Mouse (Mus musculus): ENCODE data around the gene Mtnr1b. TPM values are rescaled to one million over a fixed set of nuclear protein-coding genes. Genes with fewer than 3 reads are reported as not detected.

Gene Mtnr1b
- total RNA-seq, 2 experiments from 2014 or later: not detected

DNA sequence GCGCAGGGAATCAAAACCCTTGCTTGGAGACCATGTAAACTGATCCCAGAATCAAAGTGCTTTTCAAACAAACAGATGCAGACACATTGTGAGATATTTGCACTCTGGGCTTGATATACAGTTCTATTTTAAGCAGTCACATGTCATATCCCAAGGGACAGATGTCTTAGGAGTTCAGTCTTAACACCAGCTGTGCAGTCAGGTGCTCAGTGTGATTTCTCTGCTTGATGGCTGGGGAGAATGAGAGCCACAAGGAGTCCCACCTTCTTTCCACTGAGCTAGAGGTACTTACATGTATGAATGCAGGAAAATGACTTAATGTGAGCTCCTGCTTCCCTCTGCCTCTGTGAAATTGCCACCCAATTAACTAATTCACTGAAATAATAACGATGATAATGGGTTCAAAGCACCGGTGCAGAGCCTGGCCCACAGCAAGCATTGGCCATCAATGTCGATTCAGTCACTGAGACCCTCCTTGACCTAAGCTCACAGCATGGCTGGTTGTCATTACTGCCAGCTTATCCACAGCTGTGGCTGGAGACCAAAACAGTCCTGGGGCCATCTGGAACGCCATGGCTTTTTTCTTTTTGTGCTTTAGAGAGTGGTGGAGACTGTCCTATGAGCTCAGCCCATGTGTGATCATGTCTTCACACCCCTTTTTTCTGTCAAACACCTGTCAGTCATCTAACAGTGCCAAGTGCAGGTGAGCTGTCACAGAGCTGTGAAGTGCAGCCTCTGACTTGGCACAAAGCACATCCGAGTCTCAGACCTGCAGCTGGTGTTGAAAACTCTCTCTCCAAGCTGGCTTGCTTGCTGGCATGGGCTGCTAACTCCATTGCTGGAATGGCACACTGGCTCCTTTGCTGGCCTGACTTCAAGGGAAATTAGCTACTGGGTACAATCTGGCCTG, 61.1 kb downstream of the Mtnr1b start:
- DNase-seq (ENCODE audit: low spot score in 2 of 2): peak; percentile 23 to 42
- intact Hi-C loops (cut with DNase I): no loop called here

DNA sequence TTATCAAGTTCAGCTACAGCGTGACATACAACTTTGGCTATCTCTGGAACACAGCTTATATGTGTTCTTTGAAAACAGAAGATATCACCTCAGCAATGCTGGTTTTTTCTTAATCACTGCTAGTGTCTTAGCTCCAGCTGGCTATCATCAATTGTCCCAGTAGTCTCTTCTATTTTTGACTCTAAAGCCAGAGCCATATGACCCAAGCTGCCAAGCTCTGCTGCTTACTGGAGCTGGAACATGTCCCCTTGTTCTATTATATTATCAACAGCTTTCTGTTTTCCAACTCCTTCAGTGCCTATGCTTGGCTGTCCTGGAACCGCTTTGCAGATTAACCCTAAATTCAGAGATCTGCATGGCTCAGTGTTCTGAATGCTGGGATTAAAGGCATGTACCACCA, 70.1 kb downstream of the Mtnr1b start:
- DNase-seq (ENCODE audit: low spot score in 2 of 2): no peak
- intact Hi-C loops (cut with DNase I): no loop called here

DNA sequence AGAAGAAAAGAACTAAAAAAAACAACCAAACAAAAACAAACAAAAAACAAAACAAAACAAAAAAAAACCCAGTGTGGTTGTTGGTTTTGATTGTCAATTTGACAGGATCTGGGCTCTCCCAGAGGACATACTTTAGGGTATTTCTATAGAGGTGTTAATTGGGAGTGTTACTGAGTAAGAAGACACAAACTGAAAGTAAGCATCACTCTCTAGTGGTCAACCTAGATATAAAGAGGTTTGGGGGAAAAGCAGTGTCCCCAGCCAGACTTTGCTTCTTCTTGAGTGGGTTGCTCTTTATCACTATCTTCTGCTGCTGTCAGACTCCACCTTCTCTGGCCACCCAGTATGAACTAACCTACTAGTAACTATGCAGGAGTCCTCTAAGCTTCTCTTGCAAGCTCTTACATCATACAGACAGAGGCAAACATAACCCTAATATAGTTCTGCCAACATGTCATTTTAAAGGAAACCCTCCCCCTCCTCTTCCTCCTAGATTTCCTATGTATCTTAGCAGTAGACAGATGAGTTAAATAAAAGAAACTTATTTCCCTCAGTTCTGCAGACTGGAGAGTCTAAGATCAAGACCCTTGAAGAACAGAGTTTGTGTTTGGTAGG, 71.8 kb downstream of the Mtnr1b start:
- DNase-seq (ENCODE audit: low spot score in 2 of 2): no peak

DNA sequence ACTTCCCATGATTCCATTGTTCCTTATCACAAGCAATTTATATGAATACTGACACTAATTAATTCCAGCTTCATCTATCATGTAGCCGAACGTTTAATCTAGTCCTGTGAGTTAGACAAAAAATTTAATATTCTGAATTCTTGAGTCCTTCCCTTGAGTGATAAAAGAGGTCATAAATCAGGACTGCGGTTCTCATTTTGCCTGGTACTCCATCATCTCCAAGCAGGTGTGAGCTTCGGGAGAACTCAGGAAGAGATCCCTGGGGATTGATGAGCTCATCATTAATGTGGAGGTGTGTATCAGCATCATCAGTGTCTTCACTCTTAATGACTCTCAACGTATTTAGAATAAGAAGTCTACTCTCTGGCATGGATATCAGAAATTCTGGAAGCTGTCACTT, 74.0 kb downstream of the Mtnr1b start:
- no peak for DNase-seq (ENCODE audit: low spot score in 2 of 2)
- intact Hi-C loops (cut with DNase I): no loop called here

More for the DNA sequence above, 71.8 kb downstream of the Mtnr1b start:
- intact Hi-C loops (cut with DNase I): no loop called here

DNA sequence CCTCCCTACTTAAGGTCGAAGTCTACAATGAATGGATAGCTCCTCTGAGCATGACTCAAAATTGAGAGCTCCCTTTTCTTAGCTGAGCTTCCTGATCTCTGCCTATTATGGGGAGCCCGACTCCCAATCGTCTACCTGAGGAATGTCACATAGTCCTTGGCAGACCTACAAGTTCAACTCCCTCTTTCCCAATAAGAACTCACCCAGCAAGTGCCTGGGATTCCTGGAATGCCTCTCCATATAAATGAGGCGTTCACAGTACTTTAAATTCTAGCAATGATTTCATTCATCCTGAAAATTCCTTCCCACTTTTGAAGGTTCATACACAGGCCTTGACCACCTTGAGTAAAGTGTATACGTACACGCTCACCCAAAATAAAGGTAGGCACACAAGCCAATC, 79.9 kb downstream of the Mtnr1b start:
- DNase-seq (ENCODE audit: low spot score in 2 of 2): no peak
- intact Hi-C loops (cut with DNase I): no loop called here

DNA sequence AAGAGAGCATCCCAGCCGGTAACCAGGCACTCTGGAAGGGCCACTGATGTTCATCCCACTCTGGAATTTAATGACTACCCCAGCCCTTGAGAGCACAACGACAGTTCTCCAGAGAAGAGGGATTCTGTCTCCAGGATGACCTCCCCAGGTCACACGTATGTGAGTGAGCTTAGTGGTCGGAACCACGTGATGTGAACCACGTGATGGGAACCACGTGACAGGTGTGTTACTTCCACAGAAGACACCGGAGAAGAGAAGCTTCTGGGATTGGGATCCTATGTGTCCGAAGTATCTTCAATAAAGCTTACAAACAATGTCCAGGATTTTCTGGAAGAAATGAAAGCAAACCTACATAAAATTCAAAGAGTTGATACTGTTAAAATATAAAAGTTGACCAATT, 82.3 kb downstream of the Mtnr1b start:
- intact Hi-C loops (cut with DNase I): no loop called here
- no peak for DNase-seq (ENCODE audit: low spot score in 2 of 2)

DNA sequence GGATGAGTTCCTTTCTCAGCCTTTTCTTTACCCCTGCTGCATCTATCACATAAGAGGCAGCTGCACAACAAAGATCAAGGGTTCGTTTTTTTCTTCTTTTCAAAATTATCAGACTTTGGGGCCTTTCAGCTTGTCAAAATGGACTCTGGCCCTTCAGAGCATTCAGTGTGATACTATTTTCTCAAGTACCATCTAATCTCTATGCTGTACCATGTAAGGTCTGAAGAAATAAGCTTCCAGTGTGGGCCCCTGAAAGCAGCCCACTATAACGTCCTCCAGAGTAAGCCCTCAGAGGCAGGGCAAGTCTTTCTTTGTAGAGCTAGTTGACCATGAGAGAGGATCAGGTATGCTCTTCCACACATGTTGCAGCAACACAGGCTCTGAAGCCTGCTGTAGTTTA, 87.7 kb downstream of the Mtnr1b start:
- DNase-seq (ENCODE audit: low spot score in 2 of 2): no peak
- intact Hi-C loops (cut with DNase I): no loop called here

DNA sequence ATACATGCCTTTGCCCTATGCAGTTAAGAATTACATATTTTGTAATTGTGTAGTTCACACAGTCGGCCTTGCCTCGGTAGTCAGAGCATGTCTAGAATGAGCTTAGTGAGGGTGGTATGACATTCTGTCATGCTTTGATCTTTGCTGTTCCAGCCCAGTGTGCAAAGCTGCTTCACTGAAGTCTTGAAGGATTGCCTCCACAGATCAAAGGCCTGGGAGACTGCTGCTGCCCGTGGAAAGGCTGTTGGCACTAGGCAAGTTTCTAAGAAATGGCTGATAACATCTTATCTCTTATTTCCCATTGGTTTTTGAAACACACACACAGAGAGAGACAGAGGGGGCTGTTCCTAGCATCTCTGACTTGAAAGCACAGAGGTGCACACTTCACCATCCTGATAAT, 88.2 kb downstream of the Mtnr1b start:
- no peak for DNase-seq (ENCODE audit: low spot score in 2 of 2)
- intact Hi-C loops (cut with DNase I): no loop called here

DNA sequence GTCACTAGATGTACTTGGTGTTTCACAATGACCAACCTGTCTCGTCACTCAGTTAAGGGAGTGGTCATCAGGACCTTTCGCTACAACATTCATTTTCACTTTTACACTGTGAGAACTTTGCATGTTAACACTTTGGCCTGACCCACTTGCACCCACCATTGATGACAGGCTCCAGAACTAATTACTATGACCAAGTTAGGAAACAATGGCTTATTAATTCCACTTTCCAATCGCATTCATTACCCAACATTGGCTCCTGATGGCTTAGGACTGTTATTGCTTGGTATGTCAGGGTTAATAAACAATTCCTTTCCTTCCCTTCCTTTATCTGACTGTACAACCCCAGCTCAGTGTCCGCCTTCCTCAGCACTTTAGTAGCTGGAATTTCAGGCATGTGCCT, 92.4 kb downstream of the Mtnr1b start:
- intact Hi-C loops (cut with DNase I): no loop called here

DNA sequence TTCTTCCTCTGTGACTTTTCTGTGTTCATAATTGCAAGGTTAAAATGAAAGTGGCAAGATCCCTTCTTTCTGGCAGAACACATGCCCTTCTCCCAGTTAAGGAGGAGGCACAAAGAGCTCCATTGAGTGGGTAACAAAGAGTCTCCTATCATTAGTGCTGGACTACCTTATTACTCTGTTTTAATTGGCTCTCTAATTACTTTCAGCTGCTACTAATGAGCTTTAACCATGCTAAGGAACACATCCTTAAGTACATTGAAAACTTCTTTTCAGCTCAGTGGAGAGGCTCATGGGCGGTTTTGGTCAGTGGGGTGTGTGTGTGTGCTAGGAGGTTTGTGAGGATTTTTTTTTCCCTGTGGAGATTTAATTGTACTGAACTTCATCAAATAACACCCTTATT, 99.4 kb downstream of the Mtnr1b start:
- peak in 1 of 2 experiments; percentile 35 for DNase-seq (ENCODE audit: low spot score in 2 of 2)
- intact Hi-C loops (cut with DNase I): no loop called here

More for the DNA sequence above, 92.4 kb downstream of the Mtnr1b start:
- DNase-seq (ENCODE audit: low spot score in 2 of 2): no peak

Other genes with a start within 250 kb of the Mtnr1b start
- gene Deup1, start 246.6 kb downstream of the Mtnr1b start, total RNA-seq (2021): under 1 TPM; 0.35 to 0.68 TPM
- gene Slc36a4, start 164.8 kb downstream of the Mtnr1b start, total RNA-seq (2021): 10 to 100 TPM; 44.2 to 49.4 TPM